Mouse (Mus musculus) G1E (cell line): ENCODE results near the gene Tlr3. TPM values are rescaled to one million over a fixed set of nuclear protein-coding genes. Genes with fewer than 3 reads are reported as not detected.

ENCODE experiments used
- ATAC-seq: 2 replicates; pipeline ENCODE4 v1.8.0; 2016; ENCODE audit warnings: mild to moderate bottlenecking; ENCODE audit not compliant: insufficient number of reproducible peaks, poor library complexity, low FRiP score, severe bottlenecking; ENCODE audit errors: extremely low read depth
- DNase-seq: peaks from one replicate; pipeline ENCODE4 v3.0.0; 2012; ENCODE audit warnings: low spot score
- H3K27me3 ChIP-seq: 2 replicates; pipeline ENCODE4 v1.6.1; 2012; ENCODE audit warnings: mild to moderate bottlenecking, low read length, inconsistent platforms; ENCODE audit not compliant: insufficient read depth
- H3K36me3 ChIP-seq: replicated peaks from 2 replicates; pipeline ENCODE3; 2012; ENCODE audit warnings: mild to moderate bottlenecking, inconsistent platforms
- H3K4me1 ChIP-seq: 2 replicates; pipeline ENCODE4 v1.6.1; 2012; ENCODE audit warnings: low read depth, low read length, inconsistent platforms, mixed read lengths; ENCODE audit not compliant: insufficient read depth
- H3K4me3 ChIP-seq: 2 replicates; pipeline ENCODE4 v1.5.1; 2012; ENCODE audit warnings: low read depth, mild to moderate bottlenecking, inconsistent platforms, low read length, moderate library complexity, mixed read lengths
- H3K9me3 ChIP-seq: replicated peaks from 2 replicates; pipeline ENCODE4 v1.6.1; 2012; ENCODE audit warnings: inconsistent platforms
- CTCF ChIP-seq: IDR thresholded peaks from 2 replicates; pipeline ENCODE4 v1.5.1; 2012; ENCODE audit warnings: low read depth, low read length, inconsistent platforms, mixed read lengths
- GATA1 ChIP-seq: IDR thresholded peaks from 2 replicates; pipeline ENCODE4 v1.6.1; 2012; ENCODE audit warnings: borderline replicate concordance, low read length, inconsistent platforms, mixed read lengths
- GATA2 ChIP-seq: IDR thresholded peaks from 2 replicates; pipeline ENCODE4 v1.6.1; 2012; ENCODE audit warnings: low read depth, low read length, inconsistent platforms, borderline replicate concordance
- POLR2AphosphoS5 ChIP-seq: IDR thresholded peaks from 2 replicates; pipeline ENCODE4 v1.6.1; 2012; ENCODE audit warnings: low read depth, low read length, inconsistent platforms; ENCODE audit not compliant: insufficient replicate concordance
- TAL1 ChIP-seq: conservative IDR thresholded peaks from 2 replicates; pipeline ENCODE4 v1.6.1; 2012; ENCODE audit warnings: low read depth, low read length, inconsistent platforms, mixed read lengths
- polyA plus RNA-seq: library from polyadenylated mRNA; stranded (reverse); fragments of >175 nt; gene quantifications from 2 replicates; pipeline ENCODE4 v1.2.3, GENCODE M21; 2012
- total RNA-seq, 2 experiments: library from RNA; stranded (forward) in 1 of 2; stranded (reverse) in 1 of 2; fragments of 200-1000 nt in 1 of 2; fragments of >200 nt in 1 of 2; fragmentation: Nextera tagmentation in 1 of 2; gene quantifications; 2 replicates each; pipeline ENCODE4 v1.2.3; 2014 to 2017

The Tlr3 gene
- total and polyA plus RNA-seq, 3 experiments: under 0.01 TPM; not detected in 2

DNA sequence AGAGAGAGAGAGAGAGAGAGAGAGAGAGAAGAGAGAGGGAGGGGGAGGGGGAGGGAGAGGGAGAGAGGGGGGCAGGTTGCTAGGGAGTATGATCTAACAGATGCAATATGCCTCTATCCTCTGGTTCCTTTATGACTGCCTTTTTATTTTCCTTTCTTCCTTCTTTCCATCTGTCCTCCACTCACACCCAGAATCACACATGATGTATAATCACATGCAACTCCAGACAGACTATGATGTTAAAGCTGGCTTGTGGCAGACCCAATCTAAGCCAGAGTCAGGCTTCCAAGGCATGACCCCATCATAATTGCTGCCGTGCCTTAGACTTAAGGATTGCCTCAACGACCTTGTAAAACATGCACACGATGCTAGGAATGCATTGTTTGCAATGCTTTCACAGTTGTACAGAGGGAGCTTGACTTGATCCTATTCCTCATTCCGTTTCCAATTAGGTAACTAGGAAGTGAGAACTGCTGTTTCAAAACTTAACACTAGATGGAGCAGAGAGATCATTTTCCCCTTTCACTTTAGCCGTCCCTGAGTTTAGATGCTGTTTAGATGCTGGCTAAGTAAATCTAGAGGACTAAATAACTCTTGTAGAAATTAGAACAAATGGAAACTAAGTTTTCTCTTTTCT is 28.1 kb upstream of the Tlr3 start:
- Histone ChIP-seq H3K27me3 (no peaks in the 10 kb centered on the region), H3K4me1 (no peaks in the 10 kb centered on the region), H3K36me3 (no peaks in the 10 kb centered on the region), H3K9me3 (peaks cover 28% of the 10 kb centered on the region), H3K4me3 (no peak overlapping the region)
- TF ChIP-seq GATA1: no peak
- no peak for TF ChIP-seq GATA2
- DNase-seq: no peak
- ATAC-seq: no peak

DNA sequence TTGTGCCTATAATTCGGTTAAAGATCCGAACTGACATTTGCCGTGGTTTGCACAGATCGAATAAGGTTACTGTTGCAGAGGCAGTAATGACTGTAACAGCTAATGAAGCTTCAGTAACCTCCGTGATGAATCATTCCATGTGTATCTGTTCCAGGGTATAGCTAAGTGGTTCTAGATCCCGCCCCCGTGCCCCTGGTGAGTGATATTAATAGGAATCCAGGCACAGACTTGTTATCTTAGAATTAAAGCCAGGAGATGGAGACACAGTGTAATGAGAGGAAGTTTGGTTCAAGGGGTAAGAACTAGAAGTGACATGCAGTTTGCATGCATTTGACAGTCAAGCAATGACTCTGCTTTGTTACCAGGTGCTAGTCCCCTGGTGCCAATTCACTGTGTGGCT is 9.3 kb upstream of the Tlr3 start:
- Histone ChIP-seq H3K36me3 (no peaks in the 10 kb centered on the region), H3K4me3 (no peak overlapping the region), H3K27me3 (no peaks in the 10 kb centered on the region), H3K9me3 (peaks cover 4% of the 10 kb centered on the region; the same call in 1 of the 2 replicates), H3K4me1 (no peaks in the 10 kb centered on the region)
- no peak for ATAC-seq
- DNase-seq: no peak
- TF ChIP-seq POLR2AphosphoS5 (no peak), GATA1 (no peak), CTCF (no peak), GATA2 (no peak), TAL1 (no peak)

DNA sequence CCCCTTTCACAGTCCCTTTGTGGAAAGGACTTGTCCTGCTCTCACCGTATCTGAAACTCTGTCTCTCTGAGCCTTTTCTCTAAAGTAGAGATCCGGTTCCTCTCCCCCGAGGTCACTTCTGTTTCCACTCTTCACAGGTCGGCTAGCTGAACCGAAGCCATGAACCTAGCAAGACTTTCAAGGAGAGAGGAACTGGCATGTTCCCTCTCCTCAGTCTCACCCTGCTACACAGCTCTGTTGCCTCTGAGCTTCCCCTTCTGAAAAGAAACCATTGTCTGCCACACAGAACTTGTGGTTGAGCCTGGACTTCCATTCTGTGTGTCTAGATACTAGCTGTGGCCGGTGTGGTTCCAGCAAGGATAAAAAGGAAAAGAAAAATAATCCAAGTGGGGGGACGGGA is 4.1 kb upstream of the Tlr3 start:
- Histone ChIP-seq H3K9me3 (peaks cover 19% of the 10 kb centered on the region), H3K36me3 (no peaks in the 10 kb centered on the region), H3K4me1 (no peaks in the 10 kb centered on the region), H3K4me3 (no peak overlapping the region), H3K27me3 (no peaks in the 10 kb centered on the region)
- ATAC-seq (no peak), DNase-seq (no peak)
- TF ChIP-seq CTCF (no peak), POLR2AphosphoS5 (no peak), TAL1 (no peak), GATA2 (no peak), GATA1 (no peak)

DNA sequence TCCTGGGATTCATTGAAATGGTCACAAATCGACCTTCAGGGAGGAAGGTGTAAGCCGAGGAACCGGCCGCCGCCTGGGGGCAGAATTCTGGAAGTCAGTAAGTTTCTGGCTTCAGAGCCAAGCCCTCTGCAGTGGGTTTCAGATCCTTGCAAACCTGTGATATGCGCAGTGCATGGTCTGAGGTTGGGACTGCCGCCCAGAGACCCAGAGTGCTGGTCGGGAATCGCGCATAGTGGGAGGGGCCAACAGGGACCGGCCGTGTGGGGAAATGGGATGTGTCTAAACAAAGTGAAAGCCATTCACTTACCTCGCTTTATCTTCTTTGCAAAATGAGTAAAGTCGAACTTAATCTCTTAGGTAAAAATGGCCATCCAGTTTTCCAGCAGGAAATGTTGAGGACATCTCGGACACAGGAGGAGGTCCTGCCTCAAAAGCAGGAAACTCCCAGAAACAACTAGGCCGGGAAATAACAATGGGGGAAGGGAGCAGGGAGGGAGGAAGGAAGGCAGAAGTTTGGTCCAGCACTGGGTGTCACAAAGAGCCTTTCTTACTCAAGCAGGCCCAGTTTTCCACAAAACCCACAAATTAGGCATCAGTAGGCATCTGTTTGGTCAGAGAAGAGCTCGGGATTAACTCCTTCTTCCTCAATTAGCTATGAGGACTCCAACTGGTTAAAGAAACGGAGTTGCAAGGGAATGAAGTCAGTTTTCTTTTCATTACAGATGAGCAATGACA is 567 bp downstream of the Tlr3 start:
- H3K9me3 ChIP-seq: peaks cover 18% of the 10 kb centered on the region
- DNase-seq (no peak), ATAC-seq (no peak)
- no peak overlapping the region for H3K4me3 ChIP-seq
- H3K36me3 ChIP-seq: no peaks in the 10 kb centered on the region
- H3K4me1 ChIP-seq: no peaks in the 10 kb centered on the region
- H3K27me3 ChIP-seq: no peaks in the 10 kb centered on the region
- no peak for TF ChIP-seq CTCF
- no peak for TF ChIP-seq POLR2AphosphoS5
- no peak for TF ChIP-seq TAL1
- TF ChIP-seq GATA2: no peak
- TF ChIP-seq GATA1: no peak

DNA sequence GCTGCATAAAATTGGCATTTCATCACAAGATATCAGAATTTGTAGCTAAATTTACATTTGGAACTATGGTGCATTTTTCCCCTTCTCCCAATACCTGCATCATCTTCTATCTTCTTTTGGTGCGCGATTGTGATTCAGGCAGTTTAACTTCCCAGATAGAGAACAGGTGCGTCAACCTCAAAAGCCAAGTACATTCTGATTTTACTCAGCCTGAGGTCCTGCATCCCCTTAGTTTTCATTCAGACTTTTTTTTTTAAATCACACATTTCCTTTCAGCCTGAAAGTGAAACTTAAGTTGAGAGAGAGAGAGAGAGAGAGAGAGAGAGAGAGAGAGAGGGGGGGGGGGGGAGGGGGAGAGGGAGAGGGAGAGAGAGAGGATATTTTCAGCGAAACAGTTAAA is 1.2 kb downstream of the Tlr3 start:
- Histone ChIP-seq H3K36me3 (no peaks in the 10 kb centered on the region), H3K4me3 (no peak overlapping the region), H3K9me3 (peaks cover 14% of the 10 kb centered on the region), H3K4me1 (no peaks in the 10 kb centered on the region), H3K27me3 (no peaks in the 10 kb centered on the region)
- ATAC-seq (no peak), DNase-seq (no peak)
- no peak for TF ChIP-seq TAL1
- no peak for TF ChIP-seq CTCF
- no peak for TF ChIP-seq GATA1
- no peak for TF ChIP-seq POLR2AphosphoS5
- no peak for TF ChIP-seq GATA2

DNA sequence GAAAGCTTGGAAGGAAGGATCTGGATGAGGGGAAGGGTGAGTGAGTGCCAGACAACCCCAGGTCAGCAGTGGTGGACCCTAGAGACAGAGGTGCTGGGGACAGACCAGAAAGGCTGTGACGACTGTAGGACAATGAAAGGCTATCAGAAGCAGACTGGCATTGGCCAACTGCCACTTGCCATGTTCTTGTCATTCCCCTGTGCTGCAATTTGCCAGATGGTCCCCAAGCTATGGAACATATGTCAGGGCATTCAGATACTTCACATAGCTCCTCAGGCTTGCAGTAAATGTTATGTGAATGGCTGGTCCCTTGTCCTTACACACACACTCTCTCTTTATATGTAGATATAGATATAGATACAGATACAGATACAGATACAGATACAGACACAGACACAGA is 27.6 kb downstream of the Tlr3 start:
- no peaks in the 10 kb centered on the region for H3K27me3 ChIP-seq
- DNase-seq: no peak
- ATAC-seq: no peak
- peaks cover 25% of the 10 kb centered on the region for H3K9me3 ChIP-seq
- H3K36me3 ChIP-seq: no peaks in the 10 kb centered on the region
- TF ChIP-seq TAL1 (no peak), GATA2 (no peak), GATA1 (no peak), CTCF (no peak), POLR2AphosphoS5 (no peak)
- H3K4me3 ChIP-seq: no peak overlapping the region
- no peaks in the 10 kb centered on the region for H3K4me1 ChIP-seq
